In genomic region chr4:33018361-33018999, GRCm38 (mm10) we compare ENCODE assay signal across 9 mouse cellular contexts. TPM values are rescaled to one million over a fixed set of nuclear protein-coding genes. Genes with fewer than 3 reads are reported as not detected.
DNase-seq lines count a peak whose midpoint lies in the region; ATAC-seq lines count a peak whose summit lies in the region.
"Had no signal": no experiment of that assay in that cellular context is flagged by ENCODE, and none has a peak within 500 bp of the region (broad histone marks: within the 10 kb centered on the region; RNA-seq: fewer than 3 reads in every experiment).

No protein-coding gene starts in this region.

- H3K36me3 ChIP-seq in hindbrain, embryonic 16.5 days (ENCODE audit: control insufficient read depth, insufficient read depth, low read length): peaks cover 7% of the 10 kb centered on the region

- H3K9me3 ChIP-seq in hindbrain, embryonic 16.5 days (ENCODE audit: control insufficient read depth, low read length): no peaks in the 10 kb centered on the region
- H3K9me3 ChIP-seq: megakaryocyte, embryonic 14.5 days had no signal

- 53% methylated on average over 9 of the region's 9 CpGs for WGBS in hindbrain, embryonic 16.5 days

- H3K27ac ChIP-seq in hindbrain, embryonic 16.5 days (ENCODE audit: low read depth, low read length): no peak overlapping the region

- H3K4me2 ChIP-seq in hindbrain, embryonic 16.5 days (ENCODE audit: low read length): no peak overlapping the region

- H3K9ac ChIP-seq in hindbrain, embryonic 16.5 days (ENCODE audit: low read depth, low read length): no peak overlapping the region

- peak; percentile 93 for DNase-seq in NIH3T3 (ENCODE audit: low read depth)
- peak; percentile 94 to 98 for DNase-seq in cerebellum, postnatal 10 days
- peak; percentile 82 to 92 for DNase-seq in frontal cortex, postnatal 25 days (ENCODE audit: low spot score in 2 of 2)
- DNase-seq in layer of hippocampus, postnatal 36 days: peak; percentile 84
- peak; percentile 95 for DNase-seq in lung, postnatal 36 days
- DNase-seq in retina, postnatal 7 days (ENCODE audit: low read depth, low spot score): peak; percentile 77
- peak; percentile 71 to 76 for DNase-seq in urinary bladder, adult 18-20 months (ENCODE audit: low spot score in 2 of 2)

- H3K4me3 ChIP-seq in hindbrain, embryonic 16.5 days (ENCODE audit: low read length): no peak overlapping the region
- H3K4me3 ChIP-seq: megakaryocyte, embryonic 14.5 days had no signal

- ATAC-seq in hindbrain, embryonic 16.5 days: peak; percentile 87

- no peaks in the 10 kb centered on the region for H3K4me1 ChIP-seq in hindbrain, embryonic 16.5 days (ENCODE audit: control insufficient read depth, insufficient read depth, low read depth, low read length)
- H3K4me1 ChIP-seq: megakaryocyte, embryonic 14.5 days had no signal

- H3K27me3 ChIP-seq in hindbrain, embryonic 16.5 days (replicated peaks; ENCODE audit: control insufficient read depth, insufficient read depth, low read length): no peaks in the 10 kb centered on the region

RNA-seq across cellular contexts. Expression of gene Ube2j1, which starts 12.7 kb away (rescaled TPM):
- 69.5 and 72.4 TPM in 2 replicates for polyA plus RNA-seq in hindbrain, embryonic 16.5 days (2015; fragmentation: Nextera tagmentation; extraction: Ambion mirVana)
- total RNA-seq in layer of hippocampus, postnatal 36 days (2021): 100 to 1,000 TPM in 1 of 2 experiments, 10 to 100 TPM in 1; 98.5 to 104 TPM

RNA-seq across cellular contexts. Expression of gene Rragd, which starts 35.6 kb away (rescaled TPM):
- polyA plus RNA-seq in hindbrain, embryonic 16.5 days (2015; fragmentation: Nextera tagmentation; extraction: Ambion mirVana): 31.1 and 31.3 TPM in 2 replicates
- 10 to 100 TPM; 59.8 to 65.4 TPM for total RNA-seq in layer of hippocampus, postnatal 36 days (2021)

RNA-seq across cellular contexts. Expression of gene Gabrr2, which starts 44.3 kb away (rescaled TPM):
- 0.15 and 0.29 TPM in 2 replicates for polyA plus RNA-seq in hindbrain, embryonic 16.5 days (2015; fragmentation: Nextera tagmentation; extraction: Ambion mirVana)
- total RNA-seq in layer of hippocampus, postnatal 36 days (2021): under 1 TPM; 0.85 to 0.96 TPM
